Mouse (Mus musculus) heart, postnatal 0 days (tissue): Measurements from ENCODE around the gene Nap1l4.

Experiments used
- CTCF ChIP-seq: IDR thresholded peaks from 2 replicates; pipeline ENCODE4 v1.5.1; 2016; ENCODE audit warnings: antibody characterized with exemption, control low read depth, low read depth
- EP300 ChIP-seq: IDR thresholded peaks from 2 replicates; pipeline ENCODE4 v1.6.1; 2016; ENCODE audit warnings: antibody characterized with exemption, low read depth

DNA sequence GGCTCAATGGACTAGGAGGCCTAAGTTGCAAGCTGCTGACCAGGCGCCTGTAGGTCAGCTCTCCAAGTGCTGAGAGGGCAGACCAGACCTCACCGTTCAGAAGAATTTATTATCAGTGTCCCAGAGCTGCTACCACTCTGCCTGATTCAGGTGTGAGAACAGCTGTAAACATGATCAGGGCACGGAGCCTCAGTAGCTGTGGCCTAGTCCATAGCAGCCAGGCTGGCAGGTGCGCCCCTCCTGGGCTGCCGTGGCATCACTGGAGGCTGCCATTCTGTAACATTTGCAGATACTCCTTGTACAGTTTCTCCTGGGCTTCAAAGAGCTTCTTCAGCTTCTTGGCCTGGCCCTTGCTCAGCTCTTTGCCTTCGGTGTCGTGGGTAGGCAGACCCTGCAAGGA, 8.7 kb upstream of the Nap1l4 start:
- TF ChIP-seq EP300, result no peak
- no peak for TF ChIP-seq CTCF
